Mouse (Mus musculus): ENCODE measurements around the gene Fastkd5. TPM values are rescaled to one million over a fixed set of nuclear protein-coding genes. Genes with fewer than 3 reads are reported as not detected.
A peak's percentile ranks its signal among the peaks of the same experiment; 100 is the strongest.

The Fastkd5 gene
- total RNA-seq, 2 experiments from 2014 or later, result 5.4 to 6.1 TPM

GRCm38 (mm10) chr2:130635847-130636246 lies 6.0 kb upstream of the Fastkd5 start:
- intact Hi-C loops (cut with DNase I; ENCODE audit: low total_unique reads), result no loop called here
- DNase-seq, result no peak

GRCm38 (mm10) chr2:130634739-130635411 lies 5.0 kb upstream of the Fastkd5 start:
- DNase-seq, result peak; percentile 36
- intact Hi-C loops (cut with DNase I; ENCODE audit: low total_unique reads), result no loop called here

- intact Hi-C loops (cut with DNase I; ENCODE audit: low total_unique reads), result no loop called here
- no peak for DNase-seq
These were observed 4.3 kb upstream of the Fastkd5 start for GRCm38 (mm10) chr2:130634006-130634738.

GRCm38 (mm10) chr2:130632887-130633675 lies 3.3 kb upstream of the Fastkd5 start:
- intact Hi-C loops (cut with DNase I; ENCODE audit: low total_unique reads), result no loop called here
- DNase-seq, result no peak

- intact Hi-C loops (cut with DNase I; ENCODE audit: low total_unique reads), result no loop called here
- DNase-seq, result no peak
These were observed 2.6 kb upstream of the Fastkd5 start for GRCm38 (mm10) chr2:130632416-130632815.

GRCm38 (mm10) chr2:130629080-130629838 lies 568 bp downstream of the Fastkd5 start:
- DNase-seq, result no peak
- intact Hi-C loops (cut with DNase I; ENCODE audit: low total_unique reads), result no loop called here

- DNase-seq, result no peak
- intact Hi-C loops (cut with DNase I; ENCODE audit: low total_unique reads), result no loop called here
These were observed 1.4 kb downstream of the Fastkd5 start for GRCm38 (mm10) chr2:130628424-130628823.

- intact Hi-C loops (cut with DNase I; ENCODE audit: low total_unique reads), result no loop called here
These were observed 10.9 kb downstream of the Fastkd5 start for GRCm38 (mm10) chr2:130618972-130619371.

GRCm38 (mm10) chr2:130613091-130613490 lies 16.7 kb downstream of the Fastkd5 start:
- DNase-seq, result no peak
- intact Hi-C loops (cut with DNase I; ENCODE audit: low total_unique reads), result no loop called here

More at GRCm38 (mm10) chr2:130618972-130619371, 10.9 kb downstream of the Fastkd5 start:
- no peak for DNase-seq

GRCm38 (mm10) chr2:130602195-130602594 lies 27.6 kb downstream of the Fastkd5 start:
- intact Hi-C loops (cut with DNase I; ENCODE audit: low total_unique reads), result no loop called here
- no peak for DNase-seq

GRCm38 (mm10) chr2:130598399-130598798 lies 31.4 kb downstream of the Fastkd5 start:
- no peak for DNase-seq
- intact Hi-C loops (cut with DNase I; ENCODE audit: low total_unique reads), result no loop called here

GRCm38 (mm10) chr2:130597601-130598010 lies 32.2 kb downstream of the Fastkd5 start:
- intact Hi-C loops (cut with DNase I; ENCODE audit: low total_unique reads), result no loop called here
- DNase-seq, result no peak

- DNase-seq, result no peak
- intact Hi-C loops (cut with DNase I; ENCODE audit: low total_unique reads), result no loop called here
These were observed 34.2 kb downstream of the Fastkd5 start for GRCm38 (mm10) chr2:130595596-130595995.

GRCm38 (mm10) chr2:130591016-130591415 lies 38.8 kb downstream of the Fastkd5 start:
- no peak for DNase-seq

GRCm38 (mm10) chr2:130589761-130590160 lies 40.1 kb downstream of the Fastkd5 start:
- DNase-seq, result no peak
- intact Hi-C loops (cut with DNase I; ENCODE audit: low total_unique reads), result no loop called here

More at GRCm38 (mm10) chr2:130591016-130591415, 38.8 kb downstream of the Fastkd5 start:
- intact Hi-C loops (cut with DNase I; ENCODE audit: low total_unique reads), result no loop called here

- intact Hi-C loops (cut with DNase I; ENCODE audit: low total_unique reads), result no loop called here
- DNase-seq, result no peak
These were observed 40.7 kb downstream of the Fastkd5 start for GRCm38 (mm10) chr2:130589157-130589556.

GRCm38 (mm10) chr2:130588373-130588772 lies 41.5 kb downstream of the Fastkd5 start:
- intact Hi-C loops (cut with DNase I; ENCODE audit: low total_unique reads), result no loop called here

GRCm38 (mm10) chr2:130586016-130586415 lies 43.8 kb downstream of the Fastkd5 start:
- intact Hi-C loops (cut with DNase I; ENCODE audit: low total_unique reads), result no loop called here

More at GRCm38 (mm10) chr2:130588373-130588772, 41.5 kb downstream of the Fastkd5 start:
- DNase-seq, result no peak

GRCm38 (mm10) chr2:130583902-130584560 lies 45.8 kb downstream of the Fastkd5 start:
- intact Hi-C loops (cut with DNase I; ENCODE audit: low total_unique reads), result no loop called here
- no peak for DNase-seq

More at GRCm38 (mm10) chr2:130586016-130586415, 43.8 kb downstream of the Fastkd5 start:
- DNase-seq, result no peak

All from gastrocnemius, postnatal 14 days (tissue).